Mouse (Mus musculus): Measurements from ENCODE around the gene Col7a1. TPM values are rescaled to one million over a fixed set of nuclear protein-coding genes. Genes with fewer than 3 reads are reported as not detected.

Gene Col7a1
- total and polyA plus RNA-seq, 2 experiments from 2014 or later: 1.5 to 4.5 TPM

DNA sequence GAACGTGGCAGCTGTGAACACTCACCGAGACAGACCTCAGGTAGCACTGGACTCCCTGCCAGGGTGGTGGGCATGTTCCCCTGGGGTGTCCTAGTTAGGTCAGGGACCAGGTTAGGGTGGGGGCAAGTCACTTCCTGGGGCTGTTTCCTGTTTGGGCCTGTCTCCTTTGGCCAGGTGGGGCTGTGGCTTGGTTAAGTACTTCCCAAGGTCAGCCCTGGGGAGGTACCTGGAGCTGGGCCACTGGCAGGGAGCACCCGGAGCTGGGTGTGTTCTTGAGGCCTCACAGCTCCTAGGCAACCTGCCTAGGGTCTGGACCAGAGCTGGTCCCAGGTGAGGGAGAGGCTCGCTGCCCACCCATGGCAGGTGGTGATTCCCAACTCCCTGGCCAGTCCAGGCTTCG is 75.5 kb downstream of the Col7a1 start:
- no peak overlapping the region for H3K27ac ChIP-seq (ENCODE audit: low read depth, low read length)
- peaks cover 48% of the 10 kb centered on the region for H3K36me3 ChIP-seq (ENCODE audit: insufficient read depth, low read length)
- no peak overlapping the region for H3K4me3 ChIP-seq (ENCODE audit: low read depth, low read length)
- H3K27me3 ChIP-seq (ENCODE audit: insufficient read depth, low read length): no peaks in the 10 kb centered on the region
- ATAC-seq (ENCODE audit: low FRiP score) (no peak), DNase-seq (ENCODE audit: low spot score) (no peak)
- no peak for TF ChIP-seq CTCF (IDR thresholded peaks at IDR 0.05)
- H3K4me1 ChIP-seq (ENCODE audit: insufficient read depth, low read length): no peaks in the 10 kb centered on the region
- WGBS: 81% methylated on average over 5 of the region's 5 CpGs
- no peak overlapping the region for H3K9ac ChIP-seq (replicated peaks; ENCODE audit: low read length, poor library complexity, severe bottlenecking)
- no peaks in the 10 kb centered on the region for H3K9me3 ChIP-seq (ENCODE audit: low read length)
- H3K4me2 ChIP-seq (ENCODE audit: low read depth, low read length, poor library complexity, severe bottlenecking): no peak overlapping the region

DNA sequence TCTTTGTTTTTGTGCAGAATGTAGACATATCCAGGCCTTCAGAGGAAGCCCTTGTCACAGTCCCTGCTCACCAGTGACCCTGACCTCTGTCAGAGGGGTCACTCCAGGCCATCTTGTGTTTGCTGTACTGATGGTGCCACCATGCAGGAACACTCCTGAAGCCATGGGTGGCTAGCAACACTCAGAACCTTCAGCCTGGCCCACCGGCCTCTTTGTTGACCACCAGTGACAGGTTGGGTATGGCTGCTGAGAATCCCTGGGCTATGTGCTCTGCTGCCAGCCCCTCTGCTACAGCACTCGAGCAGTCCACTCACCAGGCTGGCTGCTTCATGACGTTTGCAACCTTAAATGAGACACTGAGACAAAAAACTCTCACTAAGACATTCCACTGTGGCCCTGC is 76.9 kb downstream of the Col7a1 start:
- 73% methylated on average over 3 of the region's 3 CpGs for WGBS
- ATAC-seq (ENCODE audit: low FRiP score) (no peak), DNase-seq (ENCODE audit: low spot score) (no peak)

DNA sequence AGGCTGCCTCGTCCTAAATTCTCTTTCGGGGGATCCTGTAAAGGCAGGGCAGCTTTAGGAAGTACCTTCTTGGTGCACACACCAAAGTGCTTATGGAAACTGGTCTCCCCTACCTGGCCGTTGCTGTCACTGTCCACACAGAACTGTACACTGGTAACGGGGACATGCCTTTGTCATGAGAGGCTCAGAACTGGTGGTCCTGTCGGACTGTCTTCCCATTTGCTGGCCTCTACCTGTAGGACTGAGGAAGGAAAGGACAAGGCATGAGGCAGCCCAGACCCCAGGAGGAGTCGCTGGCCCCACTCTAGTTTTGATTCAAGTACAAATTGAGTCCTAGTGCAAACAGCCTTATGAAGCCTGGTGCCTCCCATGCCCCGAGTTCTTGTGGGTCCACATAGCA is 77.6 kb downstream of the Col7a1 start:
- H3K9me3 ChIP-seq (ENCODE audit: low read length): no peaks in the 10 kb centered on the region
- H3K4me3 ChIP-seq (ENCODE audit: low read depth, low read length): no peak overlapping the region
- ATAC-seq (ENCODE audit: low FRiP score): no peak
- H3K36me3 ChIP-seq (ENCODE audit: insufficient read depth, low read length): peaks cover 34% of the 10 kb centered on the region; the same call in 1 of the 2 replicates
- no peaks in the 10 kb centered on the region for H3K27me3 ChIP-seq (ENCODE audit: insufficient read depth, low read length)
- no peak overlapping the region for H3K9ac ChIP-seq (replicated peaks; ENCODE audit: low read length, poor library complexity, severe bottlenecking)
- no peak overlapping the region for H3K4me2 ChIP-seq (ENCODE audit: low read depth, low read length, poor library complexity, severe bottlenecking)
- H3K27ac ChIP-seq (ENCODE audit: low read depth, low read length): no peak overlapping the region
- WGBS: 93% methylated on average over 7 of the region's 7 CpGs
- no peak for TF ChIP-seq CTCF (IDR thresholded peaks at IDR 0.05)
- no peaks in the 10 kb centered on the region for H3K4me1 ChIP-seq (ENCODE audit: insufficient read depth, low read length)
- DNase-seq (ENCODE audit: low spot score): no peak

More for the DNA sequence above, 76.9 kb downstream of the Col7a1 start:
- Histone ChIP-seq H3K27ac (ENCODE audit: low read depth, low read length) (no peak overlapping the region), H3K36me3 (ENCODE audit: insufficient read depth, low read length) (peaks cover 41% of the 10 kb centered on the region), H3K9me3 (ENCODE audit: low read length) (no peaks in the 10 kb centered on the region), H3K4me3 (ENCODE audit: low read depth, low read length) (no peak overlapping the region), H3K27me3 (ENCODE audit: insufficient read depth, low read length) (no peaks in the 10 kb centered on the region), H3K4me2 (ENCODE audit: low read depth, low read length, poor library complexity, severe bottlenecking) (no peak overlapping the region), H3K9ac (replicated peaks; ENCODE audit: low read length, poor library complexity, severe bottlenecking) (no peak overlapping the region), H3K4me1 (ENCODE audit: insufficient read depth, low read length) (no peaks in the 10 kb centered on the region)
- TF ChIP-seq CTCF (IDR thresholded peaks at IDR 0.05): no peak

DNA sequence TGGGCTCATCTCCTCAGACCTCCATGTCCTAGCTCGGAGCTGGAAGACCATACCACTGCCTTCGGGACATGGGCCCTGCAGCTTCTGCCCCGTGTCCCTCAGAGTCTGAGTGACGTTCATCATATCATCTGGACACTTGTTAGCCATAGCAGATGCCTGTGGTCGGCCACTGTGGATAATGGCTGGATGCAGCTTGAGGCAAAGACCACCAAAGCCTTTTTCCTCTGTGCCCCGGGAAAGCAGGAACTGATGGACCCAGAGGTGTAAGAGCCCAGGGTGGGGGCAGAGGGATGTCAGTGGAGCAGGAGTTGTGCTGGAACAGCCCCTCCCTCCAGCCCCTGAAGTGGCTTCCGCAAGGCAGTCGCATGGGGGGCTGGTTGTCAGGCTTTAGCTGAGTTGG is 78.3 kb downstream of the Col7a1 start:
- Histone ChIP-seq H3K27me3 (ENCODE audit: insufficient read depth, low read length) (no peaks in the 10 kb centered on the region), H3K36me3 (ENCODE audit: insufficient read depth, low read length) (peaks cover 28% of the 10 kb centered on the region; the same call in 1 of the 2 replicates), H3K4me2 (ENCODE audit: low read depth, low read length, poor library complexity, severe bottlenecking) (no peak overlapping the region), H3K4me1 (ENCODE audit: insufficient read depth, low read length) (no peaks in the 10 kb centered on the region), H3K9ac (replicated peaks; ENCODE audit: low read length, poor library complexity, severe bottlenecking) (no peak overlapping the region), H3K4me3 (ENCODE audit: low read depth, low read length) (no peak overlapping the region), H3K27ac (ENCODE audit: low read depth, low read length) (no peak overlapping the region), H3K9me3 (ENCODE audit: low read length) (no peaks in the 10 kb centered on the region)
- 88% methylated on average over 8 of the region's 8 CpGs for WGBS
- no peak for ATAC-seq (ENCODE audit: low FRiP score)
- DNase-seq (ENCODE audit: low spot score): no peak
- no peak for TF ChIP-seq CTCF (IDR thresholded peaks at IDR 0.05)

DNA sequence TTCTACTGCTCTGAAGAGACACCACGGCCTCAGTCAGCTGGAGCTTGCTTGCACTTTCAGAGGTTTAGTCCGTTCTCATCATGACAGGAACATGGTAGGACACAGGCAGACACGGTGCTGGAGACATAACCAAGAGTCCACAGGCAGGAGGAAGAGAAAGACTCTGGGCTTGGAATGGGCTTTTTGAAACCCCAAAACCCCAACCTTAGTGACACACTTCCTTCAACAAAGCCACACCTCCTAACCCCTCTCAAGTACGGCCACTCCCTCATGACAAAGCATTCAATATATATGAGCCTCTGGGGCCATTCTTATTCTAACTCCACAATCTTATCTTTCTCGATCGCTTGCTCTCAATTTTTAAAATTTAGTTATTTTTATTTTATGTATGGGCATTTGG is 79.0 kb downstream of the Col7a1 start:
- no peaks in the 10 kb centered on the region for H3K9me3 ChIP-seq (ENCODE audit: low read length)
- H3K27me3 ChIP-seq (ENCODE audit: insufficient read depth, low read length): no peaks in the 10 kb centered on the region
- H3K4me2 ChIP-seq (ENCODE audit: low read depth, low read length, poor library complexity, severe bottlenecking): no peak overlapping the region
- WGBS: 83% methylated on average over 6 of the region's 6 CpGs
- no peak for TF ChIP-seq CTCF (IDR thresholded peaks at IDR 0.05)
- peaks cover 24% of the 10 kb centered on the region; the same call in 1 of the 2 replicates for H3K36me3 ChIP-seq (ENCODE audit: insufficient read depth, low read length)
- H3K27ac ChIP-seq (ENCODE audit: low read depth, low read length): no peak overlapping the region
- H3K4me1 ChIP-seq (ENCODE audit: insufficient read depth, low read length): no peaks in the 10 kb centered on the region
- no peak overlapping the region for H3K4me3 ChIP-seq (ENCODE audit: low read depth, low read length)
- DNase-seq (ENCODE audit: low spot score) (no peak), ATAC-seq (ENCODE audit: low FRiP score) (no peak)
- no peak overlapping the region for H3K9ac ChIP-seq (replicated peaks; ENCODE audit: low read length, poor library complexity, severe bottlenecking)

MicroRNAs within 50 kb of the gene (microRNA counts, 519-probe panel; counts per million panel counts)
- microRNA mmu-miR-711: 528 counts per million, percentile 58 among the panel's probes with 10 or more counts

Small RNAs within 50 kb of the gene (microRNA-seq; reads per million reads assigned to microRNA genes)
- not detected for gene Mir711 (ENCODE audit: borderline number of aligned reads)

Other genes with a start within 250 kb of the Col7a1 start
- gene Ip6k2, start 169.8 kb upstream of the Col7a1 start, total RNA-seq (2014; rRNA removed): 126 and 138 TPM in 2 replicates
- gene Ip6k2, start 169.8 kb upstream of the Col7a1 start, polyA plus RNA-seq (2015; fragmentation: Nextera tagmentation; extraction: Ambion mirVana): 228 and 230 TPM in 2 replicates
- 30.1 and 83.4 TPM in 2 replicates for gene Nckipsd, start 145.2 kb upstream of the Col7a1 start, total RNA-seq (2014; rRNA removed)
- 25.7 and 32.5 TPM in 2 replicates for gene Nckipsd, start 145.2 kb upstream of the Col7a1 start, polyA plus RNA-seq (2015; fragmentation: Nextera tagmentation; extraction: Ambion mirVana)
- gene Celsr3, start 127.3 kb upstream of the Col7a1 start, total RNA-seq (2014; rRNA removed): 61.7 and 76.3 TPM in 2 replicates
- gene Celsr3, start 127.3 kb upstream of the Col7a1 start, polyA plus RNA-seq (2015; fragmentation: Nextera tagmentation; extraction: Ambion mirVana): 7.2 and 7.4 TPM in 2 replicates
- gene Slc26a6, start 100.3 kb upstream of the Col7a1 start, total RNA-seq (2014; rRNA removed): 18.0 and 20.2 TPM in 2 replicates
- gene Slc26a6, start 100.3 kb upstream of the Col7a1 start, polyA plus RNA-seq (2015; fragmentation: Nextera tagmentation; extraction: Ambion mirVana): 23.8 and 24.6 TPM in 2 replicates
- gene Tmem89, start 39.0 kb upstream of the Col7a1 start, total RNA-seq (2014; rRNA removed): 0.88 and 1.6 TPM in 2 replicates
- gene Tmem89, start 39.0 kb upstream of the Col7a1 start, polyA plus RNA-seq (2015; fragmentation: Nextera tagmentation; extraction: Ambion mirVana): 0.18 and 0.21 TPM in 2 replicates
- gene Uqcrc1, start 17.0 kb upstream of the Col7a1 start, total RNA-seq (2014; rRNA removed): 407 and 456 TPM in 2 replicates
- gene Uqcrc1, start 17.0 kb upstream of the Col7a1 start, polyA plus RNA-seq (2015; fragmentation: Nextera tagmentation; extraction: Ambion mirVana): 522 and 562 TPM in 2 replicates
- not detected in 2 replicates for gene Ucn2, start 32.4 kb downstream of the Col7a1 start, total RNA-seq (2014; rRNA removed)
- gene Ucn2, start 32.4 kb downstream of the Col7a1 start, polyA plus RNA-seq (2015; fragmentation: Nextera tagmentation; extraction: Ambion mirVana): not detected in 2 replicates
- 46.1 and 51.7 TPM in 2 replicates for gene Pfkfb4, start 38.2 kb downstream of the Col7a1 start, total RNA-seq (2014; rRNA removed)
- gene Pfkfb4, start 38.2 kb downstream of the Col7a1 start, polyA plus RNA-seq (2015; fragmentation: Nextera tagmentation; extraction: Ambion mirVana): 24.1 and 28.6 TPM in 2 replicates
- 79.7 and 80.6 TPM in 2 replicates for gene Shisa5, start 85.0 kb downstream of the Col7a1 start, total RNA-seq (2014; rRNA removed)
- gene Shisa5, start 85.0 kb downstream of the Col7a1 start, polyA plus RNA-seq (2015; fragmentation: Nextera tagmentation; extraction: Ambion mirVana): 75.0 and 89.3 TPM in 2 replicates
- 22.5 and 28.1 TPM in 2 replicates for gene Trex1, start 106.1 kb downstream of the Col7a1 start, total RNA-seq (2014; rRNA removed)
- gene Trex1, start 106.1 kb downstream of the Col7a1 start, polyA plus RNA-seq (2015; fragmentation: Nextera tagmentation; extraction: Ambion mirVana): 14.8 and 18.6 TPM in 2 replicates
- gene Atrip, start 120.5 kb downstream of the Col7a1 start, total RNA-seq (2014; rRNA removed): 34.7 and 35.1 TPM in 2 replicates
- gene Atrip, start 120.5 kb downstream of the Col7a1 start, polyA plus RNA-seq (2015; fragmentation: Nextera tagmentation; extraction: Ambion mirVana): 32.9 and 34.7 TPM in 2 replicates
- 6.9 and 7.4 TPM in 2 replicates for gene Ccdc51, start 128.9 kb downstream of the Col7a1 start, total RNA-seq (2014; rRNA removed)
- 4.8 and 7.1 TPM in 2 replicates for gene Ccdc51, start 128.9 kb downstream of the Col7a1 start, polyA plus RNA-seq (2015; fragmentation: Nextera tagmentation; extraction: Ambion mirVana)
- 129 and 162 TPM in 2 replicates for gene Tma7, start 129.0 kb downstream of the Col7a1 start, total RNA-seq (2014; rRNA removed)
- 766 and 825 TPM in 2 replicates for gene Tma7, start 129.0 kb downstream of the Col7a1 start, polyA plus RNA-seq (2015; fragmentation: Nextera tagmentation; extraction: Ambion mirVana)
- gene Plxnb1, start 141.8 kb downstream of the Col7a1 start, total RNA-seq (2014; rRNA removed): 64.8 and 73.2 TPM in 2 replicates
- 10.2 and 11.1 TPM in 2 replicates for gene Plxnb1, start 141.8 kb downstream of the Col7a1 start, polyA plus RNA-seq (2015; fragmentation: Nextera tagmentation; extraction: Ambion mirVana)
- gene Fbxw21, start 208.5 kb downstream of the Col7a1 start, total RNA-seq (2014; rRNA removed): not detected in 2 replicates
- gene Fbxw21, start 208.5 kb downstream of the Col7a1 start, polyA plus RNA-seq (2015; fragmentation: Nextera tagmentation; extraction: Ambion mirVana): not detected in 2 replicates
- gene Fbxw13, start 242.4 kb downstream of the Col7a1 start, total RNA-seq (2014; rRNA removed): not detected in 2 replicates
- 0.16 TPM in 1 of 2 replicates, not detected in the other for gene Fbxw13, start 242.4 kb downstream of the Col7a1 start, polyA plus RNA-seq (2015; fragmentation: Nextera tagmentation; extraction: Ambion mirVana)